Comparison of ENCODE assay signal across 17 mouse cellular contexts in the genomic region with DNA sequence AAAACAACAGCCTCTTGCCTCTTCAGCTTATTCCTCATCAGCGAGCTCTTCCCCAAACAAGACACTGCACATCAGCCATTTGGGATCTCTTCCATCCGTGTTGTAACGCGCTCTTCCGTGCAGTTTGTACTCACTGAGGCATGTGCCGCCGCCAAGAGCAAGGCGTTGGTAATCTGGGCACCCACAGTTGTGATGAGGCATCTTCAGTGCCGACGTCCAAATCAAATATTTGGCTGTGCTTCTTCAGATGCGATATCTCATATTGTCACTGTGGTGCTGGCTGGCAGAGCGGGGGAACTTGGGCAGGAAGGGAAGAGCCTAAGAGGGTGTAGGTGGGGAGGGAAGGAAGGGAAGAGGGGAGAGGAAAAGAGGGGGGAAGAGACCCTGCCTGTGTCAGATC.
A peak's percentile ranks its signal among the peaks of the same experiment; 100 is the strongest.
DNase-seq lines count a peak whose midpoint lies in the region; ATAC-seq and TF ChIP-seq lines count a peak whose summit lies in the region.
"Had no signal": no experiment of that assay in that cellular context is flagged by ENCODE, and none has a peak within 500 bp of the region (broad histone marks: within the 10 kb centered on the region; RNA-seq: fewer than 3 reads in every experiment).

No protein-coding gene starts in this region.

- no peaks in the 10 kb centered on the region for H3K36me3 ChIP-seq in hindbrain, postnatal 0 days (ENCODE audit: insufficient read depth, low read length)
- H3K36me3 ChIP-seq in hindbrain, embryonic 13.5 days = no peaks in the 10 kb centered on the region
- no peaks in the 10 kb centered on the region for H3K36me3 ChIP-seq in liver, embryonic 12.5 days
- H3K36me3 ChIP-seq: heart, embryonic 13.5 days; liver, embryonic 15.5 days had no signal

- no peaks in the 10 kb centered on the region for H3K27me3 ChIP-seq in hindbrain, postnatal 0 days (ENCODE audit: insufficient read depth, low read length)
- no peaks in the 10 kb centered on the region for H3K27me3 ChIP-seq in hindbrain, embryonic 13.5 days
- no peaks in the 10 kb centered on the region for H3K27me3 ChIP-seq in liver, embryonic 12.5 days (replicated peaks)
- H3K27me3 ChIP-seq: heart, embryonic 13.5 days; liver, embryonic 15.5 days had no signal

- no peak overlapping the region for H3K4me3 ChIP-seq in hindbrain, postnatal 0 days (ENCODE audit: low read length)
- no peak overlapping the region for H3K4me3 ChIP-seq in hindbrain, embryonic 13.5 days
- H3K4me3 ChIP-seq in left cerebral cortex, adult 2 months = 0 out of 2 replicates have a peak overlapping the region, but pooled peaks have one; percentile 6
- no peak overlapping the region for H3K4me3 ChIP-seq in liver, embryonic 12.5 days
- H3K4me3 ChIP-seq: heart, embryonic 13.5 days; liver, embryonic 15.5 days; myocyte had no signal

- TF ChIP-seq CTCF in hindbrain, postnatal 0 days (IDR thresholded peaks at IDR 0.05; ENCODE audit: low read depth) = no peak
- TF ChIP-seq CTCF in left cerebral cortex, adult 2 months (IDR thresholded peaks at IDR 0.05) = no peak

- no peak overlapping the region for H3K9ac ChIP-seq in hindbrain, postnatal 0 days (replicated peaks; ENCODE audit: low read length)
- H3K9ac ChIP-seq in hindbrain, embryonic 13.5 days = no peak overlapping the region
- no peak overlapping the region for H3K9ac ChIP-seq in liver, embryonic 12.5 days
- H3K9ac ChIP-seq: heart, embryonic 13.5 days; liver, embryonic 15.5 days had no signal

- ATAC-seq in hindbrain, postnatal 0 days = no peak
- ATAC-seq in hindbrain, embryonic 13.5 days (ENCODE audit: low FRiP score) = no peak
- no peak for ATAC-seq in liver, embryonic 12.5 days

- 0 out of 2 replicates have a peak overlapping the region, but pooled peaks have one; percentile 10 for H3K4me2 ChIP-seq in hindbrain, postnatal 0 days (ENCODE audit: low read depth, low read length)
- no peak overlapping the region for H3K4me2 ChIP-seq in hindbrain, embryonic 13.5 days
- no peak overlapping the region for H3K4me2 ChIP-seq in liver, embryonic 12.5 days
- H3K4me2 ChIP-seq: heart, embryonic 13.5 days; liver, embryonic 15.5 days; midbrain, embryonic 11.5 days had no signal

- 80% methylated on average over 12 of the region's 12 CpGs for WGBS in hindbrain, postnatal 0 days
- WGBS in hindbrain, embryonic 13.5 days = 86% methylated on average over 12 of the region's 12 CpGs
- 84% methylated on average over 12 of the region's 12 CpGs for WGBS in liver, embryonic 12.5 days (ENCODE audit: insufficient replicate concordance)

- peak; percentile 24 for DNase-seq in hindbrain, postnatal 0 days (ENCODE audit: low spot score)
- peak; percentile 2 to 32 for DNase-seq in frontal cortex, adult 2 months (ENCODE audit: extremely low spot score in 1 of 2, low spot score in 1 of 2)
- peak; percentile 9 to 11 for DNase-seq in left cerebral cortex, adult 2 months (ENCODE audit: extremely low spot score in 1 of 2, low spot score in 2 of 2)
- peak; percentile 23 for DNase-seq in right cerebral cortex, postnatal 25 days
- DNase-seq in adrenal gland, postnatal 25 days = no peak
- DNase-seq in ovary, postnatal 36 days (ENCODE audit: low spot score) = no peak
- DNase-seq: adrenal gland, postnatal 14 days; embryo, embryonic 11 days; gastrocnemius, postnatal 25 days; lung, postnatal 14 days; thymus, postnatal 25 days had no signal

- H3K27ac ChIP-seq in hindbrain, postnatal 0 days = no peak overlapping the region
- H3K27ac ChIP-seq in hindbrain, embryonic 13.5 days = no peak overlapping the region
- no peak overlapping the region for H3K27ac ChIP-seq in left cerebral cortex, adult 2 months
- no peak overlapping the region for H3K27ac ChIP-seq in liver, embryonic 12.5 days
- H3K27ac ChIP-seq: heart, embryonic 13.5 days; liver, embryonic 15.5 days had no signal

- intact Hi-C loops in left cerebral cortex, adult 2 months (cut with DNase I) = no loop called here

- no peaks in the 10 kb centered on the region for H3K4me1 ChIP-seq in hindbrain, postnatal 0 days (ENCODE audit: insufficient read depth, low read length)
- peaks cover 3% of the 10 kb centered on the region; the same call in 1 of the 2 replicates for H3K4me1 ChIP-seq in hindbrain, embryonic 13.5 days (replicated peaks)
- H3K4me1 ChIP-seq in liver, embryonic 12.5 days = no peaks in the 10 kb centered on the region
- H3K4me1 ChIP-seq: heart, embryonic 13.5 days; liver, embryonic 15.5 days had no signal

- no peaks in the 10 kb centered on the region for H3K9me3 ChIP-seq in hindbrain, postnatal 0 days (ENCODE audit: low read length)
- no peaks in the 10 kb centered on the region for H3K9me3 ChIP-seq in hindbrain, embryonic 13.5 days
- no peaks in the 10 kb centered on the region for H3K9me3 ChIP-seq in liver, embryonic 12.5 days (replicated peaks)
- H3K9me3 ChIP-seq: heart, embryonic 13.5 days; liver, embryonic 15.5 days had no signal

Comparison
In these comparisons a context has a peak if more than half of its experiments do, and no peak if none do; other contexts are left out.
1. DNase-seq: peak in hindbrain, postnatal 0 days (single experiment), frontal cortex, adult 2 months (2 of 2), left cerebral cortex, adult 2 months (2 of 2) and right cerebral cortex, postnatal 25 days (single experiment); none in adrenal gland, postnatal 25 days (single experiment) and ovary, postnatal 36 days (single experiment).